Mouse (Mus musculus): Measurements from ENCODE around the gene Usp12. TPM values are rescaled to one million over a fixed set of nuclear protein-coding genes. Genes with fewer than 3 reads are reported as not detected.

Gene Usp12
- polyA plus RNA-seq, 1 experiment from 2014 or later = 18.3 TPM

DNA sequence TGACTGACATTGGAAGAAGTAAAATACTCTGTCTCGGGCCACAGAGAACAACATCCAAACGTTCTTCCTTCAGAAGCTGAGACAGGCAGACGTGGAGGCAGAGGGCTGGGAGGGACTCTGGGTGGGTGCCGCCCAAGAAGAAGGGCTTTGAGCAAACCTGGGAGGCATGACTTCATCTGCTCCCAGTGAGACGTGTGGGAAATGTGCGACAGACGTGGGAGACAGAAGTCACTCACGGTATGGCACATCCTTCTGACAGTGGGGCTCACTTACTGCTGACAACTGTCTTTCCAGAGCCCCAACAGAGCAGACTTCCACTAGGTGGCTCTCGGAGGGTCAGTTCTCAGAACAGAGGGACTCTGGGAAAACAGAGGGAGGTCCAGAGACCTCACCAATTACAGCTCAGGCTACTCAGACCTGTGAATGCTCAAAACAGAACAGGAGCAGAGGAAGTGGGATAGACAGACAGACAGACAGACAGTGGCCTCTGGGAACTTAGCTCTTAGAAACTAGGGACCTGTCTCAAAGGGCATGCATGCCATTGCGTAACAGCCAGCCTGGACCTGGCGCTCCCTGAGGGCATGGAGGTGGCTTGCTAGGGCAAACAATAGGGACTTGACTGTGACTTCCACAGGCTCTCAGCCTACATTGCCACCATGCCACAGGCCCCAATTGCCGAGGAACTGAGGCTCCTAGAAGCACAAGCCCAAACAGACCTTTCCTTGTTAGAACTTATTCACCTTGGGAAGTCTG lies 60.7 kb downstream of the Usp12 start:
- H3K4me3 ChIP-seq (replicated peaks) = no peak overlapping the region

DNA sequence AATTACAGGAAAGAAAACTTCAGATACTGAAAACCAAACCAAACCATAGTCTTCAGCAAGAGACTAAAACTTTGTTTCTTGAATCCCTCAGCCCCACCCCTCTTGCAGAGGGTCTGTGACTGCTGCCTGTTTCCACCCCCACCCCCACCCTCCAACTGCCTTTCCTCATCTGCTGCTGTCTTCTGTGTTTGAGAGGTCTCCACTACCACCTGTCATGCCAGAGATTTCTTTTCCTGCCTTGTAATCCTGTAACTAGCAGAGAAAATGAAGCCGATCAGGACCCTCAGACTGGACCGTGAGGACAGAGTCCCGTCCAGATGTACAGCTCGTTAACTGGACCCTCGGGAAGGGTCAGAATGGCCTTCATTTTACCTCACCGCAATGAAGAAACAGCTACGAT lies 61.4 kb downstream of the Usp12 start:
- no peaks in the 10 kb centered on the region for H3K4me1 ChIP-seq
- no peak overlapping the region for H3K27ac ChIP-seq
- no peak for ATAC-seq (ENCODE audit: low FRiP score)
- no peaks in the 10 kb centered on the region for H3K27me3 ChIP-seq
- WGBS = 80% methylated on average over 7 of the region's 7 CpGs
- no peak overlapping the region for H3K4me2 ChIP-seq
- no peak overlapping the region for H3K9ac ChIP-seq
- no peaks in the 10 kb centered on the region for H3K9me3 ChIP-seq
- H3K36me3 ChIP-seq (replicated peaks) = peaks cover 29% of the 10 kb centered on the region
- H3K4me3 ChIP-seq (replicated peaks) = no peak overlapping the region

More for the DNA sequence above, 60.7 kb downstream of the Usp12 start:
- WGBS = 78% methylated on average over 12 of the region's 12 CpGs
- H3K27me3 ChIP-seq = no peaks in the 10 kb centered on the region
- no peak overlapping the region for H3K27ac ChIP-seq
- H3K9me3 ChIP-seq = no peaks in the 10 kb centered on the region
- H3K36me3 ChIP-seq (replicated peaks) = peaks cover 33% of the 10 kb centered on the region
- H3K9ac ChIP-seq = no peak overlapping the region
- no peak overlapping the region for H3K4me2 ChIP-seq
- H3K4me1 ChIP-seq = no peaks in the 10 kb centered on the region
- no peak for ATAC-seq (ENCODE audit: low FRiP score)

DNA sequence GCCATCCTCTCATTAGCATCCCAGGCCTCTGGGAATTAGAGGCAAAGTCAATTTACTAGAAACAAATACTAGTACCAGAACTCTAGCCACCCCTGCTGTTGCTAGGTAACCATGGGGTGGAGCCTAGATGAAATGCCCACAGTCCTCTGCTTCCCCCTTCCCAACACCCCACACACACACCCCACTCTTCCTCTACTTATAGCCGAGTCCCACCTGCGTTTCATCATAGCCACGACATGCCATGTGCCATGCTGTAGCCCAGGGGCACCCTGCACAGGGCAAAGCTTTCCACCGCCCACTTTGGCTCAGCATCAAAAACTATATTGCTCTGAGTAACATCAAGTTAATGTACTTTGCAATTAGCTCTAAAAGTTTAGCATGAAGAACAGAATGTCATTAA lies 67.8 kb downstream of the Usp12 start:
- Histone ChIP-seq H3K9me3 (no peaks in the 10 kb centered on the region), H3K27ac (no peak overlapping the region), H3K36me3 (replicated peaks) (no peaks in the 10 kb centered on the region), H3K4me3 (replicated peaks) (no peak overlapping the region), H3K4me2 (no peak overlapping the region), H3K27me3 (no peaks in the 10 kb centered on the region), H3K9ac (no peak overlapping the region), H3K4me1 (0 out of 2 replicates have a peak, but pooled peaks cover 5% of the 10 kb centered on the region)
- ATAC-seq (ENCODE audit: low FRiP score) = no peak
- WGBS = 83% methylated on average over 4 of the region's 4 CpGs

DNA sequence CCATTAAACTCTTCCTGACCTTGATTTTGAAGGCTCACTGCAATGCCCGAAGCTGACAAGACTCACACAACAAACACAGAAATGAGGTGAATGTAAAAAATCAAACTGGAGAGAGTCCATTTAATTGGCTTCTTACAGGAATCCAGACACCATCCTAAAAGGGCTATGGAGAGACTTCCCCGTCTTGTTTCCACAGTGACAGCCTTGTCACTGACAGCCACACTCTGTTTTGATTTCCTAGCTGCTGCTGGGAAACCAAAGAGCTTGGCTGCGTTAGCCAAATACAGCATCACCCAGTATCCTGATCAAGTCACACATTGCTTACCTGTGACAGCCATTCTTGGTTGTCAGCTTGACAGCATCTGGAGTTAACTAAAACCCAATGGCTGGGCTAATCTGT lies 69.8 kb downstream of the Usp12 start:
- 65% methylated on average over 3 of the region's 3 CpGs for WGBS
- Histone ChIP-seq H3K4me1 (0 out of 2 replicates have a peak, but pooled peaks cover 5% of the 10 kb centered on the region), H3K9ac (no peak overlapping the region), H3K27me3 (no peaks in the 10 kb centered on the region), H3K4me2 (no peak overlapping the region), H3K4me3 (replicated peaks) (no peak overlapping the region), H3K27ac (no peak overlapping the region), H3K9me3 (no peaks in the 10 kb centered on the region), H3K36me3 (replicated peaks) (no peaks in the 10 kb centered on the region)
- no peak for ATAC-seq (ENCODE audit: low FRiP score)

DNA sequence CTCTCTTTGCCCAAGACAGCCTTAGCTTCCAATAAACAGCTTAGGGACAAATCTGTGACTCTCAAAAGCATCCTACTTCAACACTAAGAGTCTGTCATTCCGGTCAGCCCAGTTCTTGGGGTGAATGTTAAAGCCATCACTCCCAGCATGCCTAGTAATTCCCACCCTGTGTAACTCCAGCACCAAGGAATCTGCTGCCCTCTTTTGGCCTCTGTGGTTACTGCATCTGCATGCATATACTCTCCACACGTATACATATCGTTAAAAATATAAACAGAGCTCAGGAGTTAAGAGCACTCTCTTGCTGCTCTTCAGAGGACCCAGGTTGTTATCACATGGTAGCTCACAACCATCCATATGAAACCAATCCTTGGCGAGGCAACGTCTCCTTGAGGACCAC lies 71.4 kb downstream of the Usp12 start:
- WGBS = 90% methylated on average over 5 of the region's 5 CpGs
- Histone ChIP-seq H3K9ac (no peak overlapping the region), H3K4me2 (no peak overlapping the region), H3K9me3 (no peaks in the 10 kb centered on the region), H3K27me3 (no peaks in the 10 kb centered on the region), H3K4me3 (replicated peaks) (no peak overlapping the region), H3K36me3 (replicated peaks) (no peaks in the 10 kb centered on the region), H3K4me1 (0 out of 2 replicates have a peak, but pooled peaks cover 5% of the 10 kb centered on the region), H3K27ac (no peak overlapping the region)
- no peak for ATAC-seq (ENCODE audit: low FRiP score)

DNA sequence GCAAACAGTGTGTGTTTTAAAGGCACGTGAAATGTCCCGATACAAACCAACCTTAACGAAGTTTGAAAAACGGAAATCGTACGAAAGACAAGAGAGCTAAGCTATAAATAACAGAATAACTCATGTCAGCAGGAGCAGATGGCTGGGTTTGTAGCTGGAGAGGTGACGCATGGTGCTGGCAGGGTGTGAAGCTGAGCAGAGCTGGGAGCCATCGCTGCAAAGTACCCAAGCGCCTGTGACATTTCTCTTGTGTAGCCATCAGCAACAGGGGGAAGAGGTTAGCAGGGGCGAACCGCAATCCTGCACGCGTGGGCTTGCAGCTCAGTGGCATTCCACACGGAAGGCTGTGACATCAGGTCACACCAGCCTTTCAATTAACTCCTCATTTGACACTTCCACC lies 72.6 kb downstream of the Usp12 start:
- Histone ChIP-seq H3K9ac (no peak overlapping the region), H3K4me2 (no peak overlapping the region), H3K4me3 (replicated peaks) (no peak overlapping the region), H3K36me3 (replicated peaks) (no peaks in the 10 kb centered on the region), H3K27ac (0 out of 2 replicates have a peak overlapping the region, but pooled peaks have one; percentile 42), H3K9me3 (no peaks in the 10 kb centered on the region), H3K4me1 (0 out of 2 replicates have a peak, but pooled peaks cover 5% of the 10 kb centered on the region), H3K27me3 (no peaks in the 10 kb centered on the region)
- ATAC-seq (ENCODE audit: low FRiP score) = no peak
- 79% methylated on average over 14 of the region's 14 CpGs for WGBS

DNA sequence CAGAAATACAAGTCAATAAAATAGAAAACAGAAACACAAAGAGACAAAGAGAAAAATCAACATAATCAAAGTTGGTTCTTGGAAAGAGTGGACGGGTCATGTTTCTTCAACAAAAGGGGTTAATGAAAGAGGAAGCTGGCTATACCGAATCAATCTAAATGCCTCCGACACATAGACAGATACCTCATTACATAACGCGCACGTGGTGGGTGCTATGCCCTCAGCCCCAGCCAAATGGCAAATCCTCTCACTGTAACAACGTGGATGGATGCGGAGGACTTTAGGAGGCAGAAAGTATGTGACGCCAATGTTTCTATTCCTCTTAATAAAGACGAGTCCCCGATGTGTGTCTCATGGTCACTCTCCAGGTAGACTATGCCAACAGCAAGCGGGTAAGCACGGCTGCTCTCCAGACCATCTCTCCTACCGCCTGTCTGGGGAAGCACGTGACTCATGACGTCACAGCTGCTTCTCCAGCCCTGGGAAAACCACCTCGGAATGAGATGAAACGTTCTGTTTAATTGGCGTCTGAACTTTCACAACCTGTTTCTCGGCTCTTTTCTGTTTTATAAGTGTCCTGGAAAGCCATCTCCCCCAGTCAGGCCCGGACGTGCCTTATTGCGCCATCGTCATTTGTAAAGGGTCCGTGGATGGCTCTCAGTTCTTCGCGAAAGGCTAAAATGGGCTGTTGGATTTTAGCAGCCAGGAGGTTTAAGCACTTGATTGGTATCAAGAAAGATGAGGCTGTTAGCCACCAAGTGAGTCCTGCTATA lies 75.0 kb downstream of the Usp12 start:
- H3K9me3 ChIP-seq = no peaks in the 10 kb centered on the region
- H3K4me2 ChIP-seq = no peak overlapping the region
- no peaks in the 10 kb centered on the region for H3K4me1 ChIP-seq
- H3K36me3 ChIP-seq (replicated peaks) = no peaks in the 10 kb centered on the region
- no peaks in the 10 kb centered on the region for H3K27me3 ChIP-seq
- H3K27ac ChIP-seq = no peak overlapping the region
- 84% methylated on average over 27 of the region's 27 CpGs for WGBS
- no peak overlapping the region for H3K4me3 ChIP-seq (replicated peaks)
- H3K9ac ChIP-seq = no peak overlapping the region
- no peak for ATAC-seq (ENCODE audit: low FRiP score)

DNA sequence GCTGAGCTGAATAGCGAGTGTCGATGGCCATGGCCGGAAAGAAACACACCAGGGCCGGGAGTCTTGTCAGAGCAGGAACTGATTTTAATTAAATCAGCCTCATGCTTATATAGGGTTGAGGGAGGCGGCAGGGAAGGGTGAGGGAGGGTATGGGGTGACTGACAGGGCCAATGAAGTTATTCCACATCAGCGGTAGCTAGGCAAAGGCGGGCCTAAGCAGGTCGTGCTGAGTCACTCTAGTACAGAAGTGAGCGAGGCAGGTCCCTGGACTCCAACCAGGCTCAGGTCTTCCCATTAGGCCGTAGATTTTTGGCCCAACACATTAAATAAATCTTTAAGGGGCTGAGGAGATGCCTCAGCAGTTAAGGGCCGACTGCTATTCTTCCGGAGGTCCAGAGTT lies 81.0 kb downstream of the Usp12 start:
- no peak overlapping the region for H3K9ac ChIP-seq
- no peaks in the 10 kb centered on the region for H3K27me3 ChIP-seq
- H3K4me2 ChIP-seq = no peak overlapping the region
- no peak overlapping the region for H3K4me3 ChIP-seq (replicated peaks)
- 0 out of 2 replicates have a peak, but pooled peaks have one; percentile 14 for ATAC-seq (ENCODE audit: low FRiP score)
- no peaks in the 10 kb centered on the region; the same call in 1 of the 2 replicates for H3K9me3 ChIP-seq
- H3K36me3 ChIP-seq (replicated peaks) = no peaks in the 10 kb centered on the region
- 92% methylated on average over 12 of the region's 12 CpGs for WGBS
- H3K4me1 ChIP-seq = peaks cover 22% of the 10 kb centered on the region
- no peak overlapping the region for H3K27ac ChIP-seq

DNA sequence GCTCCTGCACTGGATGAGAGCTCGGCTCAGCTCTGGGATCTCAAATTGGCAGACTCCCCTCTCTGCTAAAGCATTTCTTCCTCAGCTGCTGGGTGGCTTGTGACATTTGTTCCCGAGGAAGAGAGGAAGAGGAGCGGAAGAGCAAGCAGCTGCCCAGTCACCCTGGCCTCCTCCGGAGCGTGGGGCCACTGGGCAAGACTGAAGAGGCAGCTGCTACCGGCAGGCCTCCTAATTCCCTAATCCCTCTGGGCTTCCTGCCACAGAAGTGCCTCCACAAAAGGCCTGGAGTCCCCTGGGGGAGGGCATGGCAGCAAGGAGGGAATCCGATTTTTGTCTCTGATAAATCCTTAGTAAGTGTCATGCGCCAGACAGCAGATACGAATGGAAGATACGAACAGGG lies 81.7 kb downstream of the Usp12 start:
- no peak overlapping the region for H3K9ac ChIP-seq
- no peaks in the 10 kb centered on the region for H3K36me3 ChIP-seq (replicated peaks)
- H3K4me3 ChIP-seq (replicated peaks) = no peak overlapping the region
- H3K4me2 ChIP-seq = no peak overlapping the region
- peak; percentile 49; the same call in 1 of the 2 replicates for ATAC-seq (ENCODE audit: low FRiP score)
- no peaks in the 10 kb centered on the region; the same call in 1 of the 2 replicates for H3K9me3 ChIP-seq
- peaks cover 22% of the 10 kb centered on the region for H3K4me1 ChIP-seq
- WGBS = 53% methylated on average over 10 of the region's 10 CpGs
- H3K27ac ChIP-seq = peak overlapping the region; percentile 72
- no peaks in the 10 kb centered on the region for H3K27me3 ChIP-seq

DNA sequence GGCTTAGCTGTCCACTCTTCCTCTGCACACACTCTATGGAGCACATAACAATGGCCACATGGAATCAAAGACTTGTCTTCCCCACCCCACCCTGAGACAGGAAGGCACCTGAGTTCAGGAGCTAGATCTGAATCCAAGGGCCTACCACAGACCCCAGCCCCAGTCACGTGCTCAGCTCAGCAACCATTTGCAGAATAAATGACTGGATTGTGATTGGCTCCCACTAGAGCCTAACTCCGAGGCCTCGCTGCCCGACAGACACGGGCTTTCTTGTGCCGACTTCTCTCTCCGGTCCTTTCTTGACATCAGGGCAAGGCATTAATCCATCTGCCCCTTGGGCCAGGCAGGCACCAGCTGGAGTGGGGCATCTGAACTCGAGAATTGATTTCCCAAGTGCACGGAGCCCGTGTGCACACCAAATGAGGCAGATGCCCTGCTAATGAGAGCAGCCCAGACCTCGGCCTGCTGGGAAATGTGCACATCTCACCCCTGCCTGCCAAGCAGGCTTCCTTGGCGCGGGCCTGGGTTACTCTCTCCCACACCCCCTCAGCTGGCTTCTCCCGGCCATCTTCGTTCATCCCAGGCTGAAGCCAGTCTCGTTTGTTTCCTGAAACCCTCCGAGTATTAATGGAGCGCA lies 82.4 kb downstream of the Usp12 start:
- Histone ChIP-seq H3K27me3 (no peaks in the 10 kb centered on the region), H3K9me3 (no peaks in the 10 kb centered on the region; the same call in 1 of the 2 replicates), H3K27ac (peak overlapping the region; percentile 72), H3K4me3 (replicated peaks) (no peak overlapping the region), H3K9ac (no peak overlapping the region), H3K4me2 (no peak overlapping the region), H3K36me3 (replicated peaks) (no peaks in the 10 kb centered on the region), H3K4me1 (peaks cover 22% of the 10 kb centered on the region)
- 69% methylated on average over 18 of the region's 18 CpGs for WGBS
- peak; percentile 88 for ATAC-seq (ENCODE audit: low FRiP score)

DNA sequence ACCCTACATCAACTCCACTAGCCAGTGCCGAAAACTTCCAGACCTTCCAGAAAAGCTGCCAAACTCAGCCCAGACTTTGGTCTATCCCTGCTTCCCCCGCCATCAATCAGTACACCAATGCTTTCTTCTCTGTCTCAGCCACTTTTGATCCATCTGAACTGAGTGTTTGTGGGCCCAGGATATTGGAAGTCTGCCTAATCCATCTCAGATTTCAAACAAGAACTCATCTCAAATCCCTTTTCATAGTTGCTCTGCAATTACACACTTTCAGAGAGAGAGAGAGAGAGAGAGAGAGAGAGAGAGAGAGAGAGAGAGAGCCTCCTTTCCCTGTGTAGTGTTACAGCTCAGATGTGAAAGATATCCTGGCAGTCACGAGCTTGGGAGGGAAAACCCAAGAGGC lies 85.4 kb downstream of the Usp12 start:
- ATAC-seq (ENCODE audit: low FRiP score) = no peak
- no peaks in the 10 kb centered on the region for H3K36me3 ChIP-seq (replicated peaks)
- H3K4me2 ChIP-seq = no peak overlapping the region
- H3K9ac ChIP-seq = no peak overlapping the region
- H3K9me3 ChIP-seq = peaks cover 2% of the 10 kb centered on the region
- no peaks in the 10 kb centered on the region for H3K27me3 ChIP-seq
- WGBS = 74% methylated on average over 3 of the region's 3 CpGs
- H3K27ac ChIP-seq = no peak overlapping the region
- no peak overlapping the region for H3K4me3 ChIP-seq (replicated peaks)
- peaks cover 22% of the 10 kb centered on the region for H3K4me1 ChIP-seq

DNA sequence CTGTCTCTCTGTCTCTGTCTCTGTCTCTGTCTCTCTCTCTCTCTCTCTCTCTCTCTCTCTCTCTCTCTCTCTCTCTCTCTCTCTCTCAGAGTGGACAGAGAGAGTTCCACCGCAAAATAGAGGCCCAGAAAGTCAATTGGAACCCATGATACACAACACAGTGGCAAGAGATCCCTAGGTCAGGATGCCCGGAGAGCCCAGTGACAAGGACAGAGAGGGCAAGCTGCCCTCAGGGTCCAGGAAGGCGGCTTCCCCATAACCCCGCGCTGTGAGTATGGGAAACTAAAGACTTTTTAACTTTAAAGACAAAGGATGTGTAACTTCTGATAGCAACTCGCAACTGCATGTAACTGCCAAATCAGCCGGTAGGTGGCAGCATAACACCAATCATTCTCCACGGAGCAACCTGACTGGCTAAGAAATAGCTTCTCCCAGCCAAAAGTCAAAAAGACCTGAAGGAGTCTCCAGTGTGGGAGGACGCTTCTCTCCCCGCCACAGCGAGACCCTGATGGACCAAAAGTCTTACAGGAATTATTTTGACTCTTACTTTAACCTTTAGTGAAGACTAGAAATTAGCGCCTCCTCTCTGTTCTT lies 88.9 kb downstream of the Usp12 start:
- 13% methylated on average over 12 of the region's 12 CpGs for WGBS
- Histone ChIP-seq H3K4me3 (replicated peaks) (no peak overlapping the region), H3K27ac (no peak overlapping the region), H3K36me3 (replicated peaks) (no peaks in the 10 kb centered on the region), H3K9me3 (peaks cover 4% of the 10 kb centered on the region), H3K27me3 (no peaks in the 10 kb centered on the region), H3K4me2 (no peak overlapping the region), H3K4me1 (peaks cover 4% of the 10 kb centered on the region; the same call in 1 of the 2 replicates), H3K9ac (no peak overlapping the region)
- ATAC-seq (ENCODE audit: low FRiP score) = 0 out of 2 replicates have a peak, but pooled peaks have one; percentile 58

All from forebrain, embryonic 12.5 days (tissue).